Mouse (Mus musculus) neural tube, postnatal 0 days (tissue): ENCODE measurements around the gene Kmt2c. TPM values are rescaled to one million over a fixed set of nuclear protein-coding genes. Genes with fewer than 3 reads are reported as not detected.

Experiments used
- polyA plus RNA-seq: library from polyadenylated mRNA; unstranded; fragments of >200 nt; fragmentation: Nextera tagmentation; extraction: Ambion mirVana; gene quantifications from 2 replicates; pipeline ENCODE4 v1.2.1, GENCODE M21; 2015

Gene Kmt2c
- 13.3 and 13.8 TPM in 2 replicates for polyA plus RNA-seq

DNA sequence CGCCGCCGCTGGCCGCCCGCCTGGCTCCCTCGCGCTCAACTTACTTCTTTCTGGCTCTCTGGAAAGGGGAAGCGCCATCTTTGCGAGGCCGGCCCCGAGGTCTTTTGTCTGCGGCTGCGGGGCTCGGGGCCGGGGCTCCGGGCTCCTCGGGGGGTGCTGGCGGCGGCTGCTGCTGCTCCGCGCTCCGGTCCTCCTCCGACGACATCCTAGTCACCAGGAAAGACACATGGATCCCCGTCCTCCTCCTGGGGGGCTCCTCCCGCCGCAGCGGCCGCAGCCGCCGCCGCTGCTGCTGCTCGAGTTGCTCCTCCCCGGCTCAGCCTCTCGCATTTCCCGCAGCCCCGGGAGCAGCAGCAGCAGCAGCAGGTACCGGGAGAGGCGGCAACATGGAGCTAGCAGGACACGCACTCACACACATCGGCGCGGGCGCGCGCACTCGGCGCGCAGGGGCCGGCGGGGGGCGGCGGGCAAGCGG lies at the start of gene Kmt2c:
Gene Kmt2c, minus strand, starts transcription at position 438 of the 475 bp plus-strand sequence.

DNA sequence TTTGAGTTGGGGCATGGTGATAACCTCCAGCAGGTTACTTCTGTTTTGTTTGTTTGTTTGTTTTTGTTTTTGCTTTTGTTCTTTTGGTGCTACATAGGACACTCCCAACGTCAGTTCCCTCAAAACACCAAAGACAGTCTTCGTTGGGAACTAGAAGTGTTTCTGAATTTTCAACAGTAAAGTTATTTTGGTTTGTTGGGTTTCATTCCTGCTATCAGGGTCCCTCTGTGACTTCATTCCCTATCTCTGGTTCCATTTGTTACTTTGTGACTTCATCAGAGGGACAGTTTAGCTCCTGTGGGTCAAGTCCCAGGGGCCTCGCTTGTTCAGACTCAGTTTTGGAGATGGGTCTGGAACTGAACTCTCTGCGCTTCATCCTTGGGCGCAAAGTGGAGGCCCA lies 17.2 kb upstream of the Kmt2c start, which contains the start of gene Cct8l1:
Gene Cct8l1, plus strand, starts transcription at position 301 of the 400 bp plus-strand sequence.

DNA sequence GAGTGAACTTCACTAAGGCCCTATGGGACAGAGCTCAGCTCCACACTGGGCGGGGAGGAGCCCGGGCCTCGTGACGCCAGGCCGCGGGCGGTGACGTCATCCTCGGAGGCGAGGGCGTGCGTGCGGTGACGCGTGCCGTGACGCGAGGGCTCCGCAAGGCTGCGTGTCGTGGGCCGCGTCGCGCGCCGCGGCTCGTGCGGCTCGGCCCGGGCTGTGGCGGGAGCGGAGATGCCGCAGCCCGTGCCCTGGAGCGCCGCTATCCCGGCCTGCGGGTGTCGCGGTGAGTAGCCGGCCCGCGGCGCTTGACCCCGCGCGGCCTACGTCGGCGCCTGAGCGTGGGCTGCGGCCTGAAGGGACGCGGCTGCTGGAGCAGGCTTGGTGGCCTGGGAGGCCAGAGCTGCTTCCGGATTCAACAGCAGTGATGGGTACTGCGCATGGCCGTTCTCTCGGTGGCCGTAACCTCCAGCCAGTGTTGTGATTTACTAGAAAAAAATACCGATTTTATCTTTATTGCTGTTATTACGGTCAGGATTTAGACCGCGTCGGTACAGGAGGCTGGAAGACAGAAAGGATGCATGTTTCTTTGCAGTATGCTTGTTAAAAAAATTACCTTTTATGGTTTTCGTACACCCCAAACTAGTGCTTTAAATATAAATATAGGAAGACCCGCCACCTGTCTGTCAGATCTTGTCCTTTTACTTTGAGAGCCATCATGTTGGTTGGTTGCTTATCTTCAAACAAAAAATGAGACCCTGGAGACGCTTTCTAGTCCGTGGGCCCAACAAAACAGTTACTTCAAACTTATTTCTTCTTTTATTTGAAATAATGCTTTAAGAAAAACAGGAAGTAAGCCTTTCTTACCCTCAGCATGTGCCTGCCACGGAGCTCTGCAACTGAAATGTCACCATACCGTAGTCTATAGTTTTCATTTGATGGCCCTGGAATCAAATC lies 275.6 kb downstream of the Kmt2c start, which contains the start of gene E130116L18Rik:
Gene E130116L18Rik, minus strand, starts transcription at position 402 of the 951 bp plus-strand sequence.

Other genes with a start within 250 kb of the Kmt2c start
- 0.08 TPM in 1 of 2 replicates, not detected in the other for gene Cct8l1, start 17.3 kb upstream of the Kmt2c start, polyA plus RNA-seq
- 3.9 and 4.9 TPM in 2 replicates for gene Xrcc2, start 207.0 kb upstream of the Kmt2c start, polyA plus RNA-seq